Mouse (Mus musculus) heart, adult 2 months (tissue): ENCODE results near the gene Rflna. TPM values are rescaled to one million over a fixed set of nuclear protein-coding genes. Genes with fewer than 3 reads are reported as not detected.

ENCODE experiments used
- DNase-seq, 2 experiments: peaks; one replicate each; pipeline ENCODE4 v3.0.0; 2021
- H3K27ac ChIP-seq: fragments of 200-600 bp; 2 replicates; pipeline ENCODE4 v1.8.1; 2022
- H3K27me3 ChIP-seq: fragments of 200-500 bp; 2 replicates; pipeline ENCODE4 v1.6.1; 2012; ENCODE audit warnings: mild to moderate bottlenecking, low read length, inconsistent platforms, mixed read lengths; ENCODE audit not compliant: control insufficient read depth, insufficient read depth
- H3K36me3 ChIP-seq: fragments of 200-500 bp; 2 replicates; pipeline ENCODE4 v1.6.1; 2012; ENCODE audit warnings: low read length, inconsistent platforms; ENCODE audit not compliant: control insufficient read depth, insufficient read depth
- H3K4me1 ChIP-seq: fragments of 200-500 bp; 2 replicates; pipeline ENCODE4 v1.6.1; 2011; ENCODE audit warnings: low read length; ENCODE audit not compliant: control insufficient read depth, insufficient read depth
- H3K4me3 ChIP-seq: fragments of 200-600 bp; 2 replicates; pipeline ENCODE4 v1.8.1; 2022
- H3K79me2 ChIP-seq: fragments of 200-500 bp; replicated peaks from 2 replicates; pipeline ENCODE4 v1.6.1; 2012; ENCODE audit warnings: mild to moderate bottlenecking, inconsistent platforms, low read length, moderate library complexity, mixed read lengths; ENCODE audit not compliant: control insufficient read depth, insufficient read depth
- H3K9ac ChIP-seq: fragments of 200-500 bp; 2 replicates; pipeline ENCODE4 v1.6.1; 2012; ENCODE audit warnings: low read depth, mild to moderate bottlenecking, control low read depth, inconsistent platforms, low read length, mixed read lengths
- CTCF ChIP-seq: fragments of 200-600 bp; IDR thresholded peaks from 2 replicates; pipeline ENCODE4 v1.8.1; 2022; ENCODE audit warnings: antibody characterized with exemption, mild to moderate bottlenecking, moderate library complexity
- EP300 ChIP-seq: fragments of 200-500 bp; IDR thresholded peaks from 2 replicates; pipeline ENCODE4 v1.6.1; 2011; ENCODE audit warnings: low read depth, low read length, control low read depth; ENCODE audit not compliant: insufficient read depth
- POLR2A ChIP-seq: fragments of 200-500 bp; IDR thresholded peaks from 2 replicates; pipeline ENCODE4 v1.6.1; 2011; ENCODE audit warnings: mild to moderate bottlenecking, low read depth, low read length, control low read depth; ENCODE audit not compliant: insufficient read depth
- WGBS: fragments of 180-500 bp; shearing (Covaris S2); methylation state at CpG from one replicate; pipeline ENCODE4 v1.1.7; 2018; 5-methylcytosine and 5-hydroxymethylcytosine counted together
- intact Hi-C: fragments of 180-260 bp; cut with DNase I; formaldehyde crosslinking; loops from one replicate; pipeline ENCODE4 v1.15.1; 2025
- polyA plus RNA-seq: library from polyadenylated mRNA; depleted of rRNA; stranded (reverse); fragments of >200 nt; gene quantifications from 2 replicates; pipeline ENCODE4 v1.2.3, GENCODE M21; 2012
- total RNA-seq, 2 experiments: library from RNA; stranded (reverse); gene quantifications; 2 replicates each; pipeline ENCODE4 v1.2.3; 2021

Gene Rflna
- total and polyA plus RNA-seq, 3 experiments: 0.13 to 0.78 (median 0.39) TPM

GRCm38 (mm10) chr5:124986656-124987055 is 16.4 kb upstream of the Rflna start:
- TF ChIP-seq POLR2A (no peak), CTCF (no peak), EP300 (no peak)
- Histone ChIP-seq H3K79me2 (no peaks in the 10 kb centered on the region), H3K36me3 (no peaks in the 10 kb centered on the region), H3K4me3 (no peak overlapping the region), H3K9ac (no peak overlapping the region), H3K27me3 (no peaks in the 10 kb centered on the region), H3K27ac (no peak overlapping the region), H3K4me1 (peaks cover 6% of the 10 kb centered on the region)
- 89% methylated on average over 5 of the region's 5 CpGs for WGBS
- intact Hi-C loops: no loop called here
- DNase-seq: no peak

- Histone ChIP-seq H3K79me2 (no peaks in the 10 kb centered on the region), H3K9ac (no peak overlapping the region), H3K4me3 (no peak overlapping the region), H3K4me1 (peaks cover 13% of the 10 kb centered on the region), H3K27ac (peak overlapping the region; percentile 37), H3K36me3 (no peaks in the 10 kb centered on the region), H3K27me3 (no peaks in the 10 kb centered on the region)
- TF ChIP-seq CTCF: no peak
- no peak for TF ChIP-seq POLR2A
- 0 out of 2 replicates have a peak, but pooled peaks have one; percentile 28 for TF ChIP-seq EP300
- DNase-seq: peak in 1 of 2 experiments; percentile 59
- intact Hi-C loops: no loop called here
- 25% methylated on average over 2 of the region's 2 CpGs for WGBS
These were observed 13.3 kb upstream of the Rflna start for GRCm38 (mm10) chr5:124989724-124990123.

GRCm38 (mm10) chr5:124992323-124992722 is 10.7 kb upstream of the Rflna start:
- WGBS: 77% methylated on average over 8 of the region's 8 CpGs
- peak overlapping the region; percentile 63 for H3K27ac ChIP-seq
- no peak overlapping the region for H3K4me3 ChIP-seq
- TF ChIP-seq POLR2A: no peak
- no peak for TF ChIP-seq EP300
- TF ChIP-seq CTCF: no peak
- peaks cover 13% of the 10 kb centered on the region for H3K4me1 ChIP-seq
- H3K36me3 ChIP-seq: no peaks in the 10 kb centered on the region
- intact Hi-C loops: loop anchor here (2.0 kb wide), 1 partner anchor 32 kb away; no protein-coding TSS in a partner anchor
- no peak for DNase-seq
- no peak overlapping the region for H3K9ac ChIP-seq
- no peaks in the 10 kb centered on the region for H3K79me2 ChIP-seq
- H3K27me3 ChIP-seq: no peaks in the 10 kb centered on the region

- Histone ChIP-seq H3K27me3 (no peaks in the 10 kb centered on the region), H3K36me3 (no peaks in the 10 kb centered on the region), H3K9ac (no peak overlapping the region), H3K4me1 (peaks cover 13% of the 10 kb centered on the region), H3K79me2 (no peaks in the 10 kb centered on the region), H3K4me3 (no peak overlapping the region), H3K27ac (peak overlapping the region; percentile 63)
- 31% methylated on average over 11 of the region's 11 CpGs for WGBS
- TF ChIP-seq CTCF: no peak
- peak; percentile 43; the same call in 1 of the 2 replicates for TF ChIP-seq EP300
- TF ChIP-seq POLR2A: no peak
- intact Hi-C loops: loop anchor here (2.0 kb wide), 1 partner anchor 32 kb away; no protein-coding TSS in a partner anchor
- DNase-seq: peak in 1 of 2 experiments; percentile 63
These were observed 10.1 kb upstream of the Rflna start for GRCm38 (mm10) chr5:124992891-124993290.

- 50% methylated on average over 6 of the region's 6 CpGs for WGBS
- Histone ChIP-seq H3K79me2 (no peaks in the 10 kb centered on the region), H3K36me3 (no peaks in the 10 kb centered on the region), H3K27me3 (no peaks in the 10 kb centered on the region), H3K9ac (no peak overlapping the region), H3K4me1 (peaks cover 5% of the 10 kb centered on the region), H3K27ac (no peak overlapping the region), H3K4me3 (no peak overlapping the region)
- intact Hi-C loops: no loop called here
- DNase-seq: no peak
- TF ChIP-seq POLR2A (no peak), CTCF (no peak), EP300 (no peak)
These were observed 6.2 kb upstream of the Rflna start for GRCm38 (mm10) chr5:124996816-124997215.

GRCm38 (mm10) chr5:124997913-124998312 is 5.1 kb upstream of the Rflna start:
- no peak for DNase-seq
- no peak overlapping the region for H3K27ac ChIP-seq
- H3K79me2 ChIP-seq: no peaks in the 10 kb centered on the region
- intact Hi-C loops: no loop called here
- no peak overlapping the region for H3K4me3 ChIP-seq
- WGBS: 96% methylated on average over 4 of the region's 4 CpGs
- H3K27me3 ChIP-seq: no peaks in the 10 kb centered on the region
- TF ChIP-seq POLR2A (no peak), CTCF (no peak), EP300 (no peak)
- no peaks in the 10 kb centered on the region for H3K4me1 ChIP-seq
- H3K36me3 ChIP-seq: no peaks in the 10 kb centered on the region
- H3K9ac ChIP-seq: no peak overlapping the region
